In genomic region chr2:148082283-148082682, GRCm38 (mm10) we compare ENCODE assay signal across 9 mouse cellular contexts. TPM values are rescaled to one million over a fixed set of nuclear protein-coding genes. Genes with fewer than 3 reads are reported as not detected.
A peak's percentile ranks its signal among the peaks of the same experiment; 100 is the strongest.
DNase-seq lines count a peak whose midpoint lies in the region; ATAC-seq and TF ChIP-seq lines count a peak whose summit lies in the region.
"Had no signal": no experiment of that assay in that cellular context is flagged by ENCODE, and none has a peak within 500 bp of the region (broad histone marks: within the 10 kb centered on the region; RNA-seq: fewer than 3 reads in every experiment).

No protein-coding gene starts in this region.

- 8% methylated on average over 8 of the region's 8 CpGs for WGBS in heart, embryonic 14.5 days
- WGBS in midbrain, embryonic 13.5 days, result 20% methylated on average over 8 of the region's 8 CpGs

- DNase-seq in gastrocnemius, adult 2 months, result peak; percentile 38
- DNase-seq in gastrocnemius, adult 8-10 months (ENCODE audit: low spot score in 2 of 2), result no peak
- DNase-seq in cerebellum, adult 8-10 months, result peak; percentile 2
- DNase-seq in left cerebral cortex, postnatal 14 days (ENCODE audit: low spot score in 2 of 2), result peak; percentile 21 to 59
- DNase-seq in thymus, postnatal 36 days, result peak; percentile 4 to 6

- H3K4me2 ChIP-seq in heart, embryonic 14.5 days (ENCODE audit: low read length), result no peak overlapping the region
- no peak overlapping the region for H3K4me2 ChIP-seq in midbrain, embryonic 13.5 days (replicated peaks)
- H3K4me2 ChIP-seq: limb, embryonic 12.5 days had no signal

- intact Hi-C loops in gastrocnemius, adult 2 months (cut with DNase I), result no loop called here
- intact Hi-C loops in left cerebral cortex, postnatal 14 days (cut with DNase I), result no loop called here

- H3K27ac ChIP-seq in gastrocnemius, adult 2 months, result no peak overlapping the region
- H3K27ac ChIP-seq in heart, embryonic 14.5 days (replicated peaks in 1 of 2; ENCODE audit: control insufficient read depth in 1 of 2, insufficient read depth in 1 of 2, low read depth in 2 of 2, low read length in 2 of 2), result no peak overlapping the region
- no peak overlapping the region for H3K27ac ChIP-seq in midbrain, embryonic 13.5 days
- H3K27ac ChIP-seq: limb, embryonic 12.5 days had no signal

- no peak overlapping the region for H3K9ac ChIP-seq in heart, embryonic 14.5 days (ENCODE audit: low read length)
- no peak overlapping the region for H3K9ac ChIP-seq in midbrain, embryonic 13.5 days (replicated peaks)
- H3K9ac ChIP-seq: limb, embryonic 12.5 days had no signal

- no peak overlapping the region for H3ac ChIP-seq in C2C12 (ENCODE audit: control insufficient read depth, insufficient read length, low read depth)

- peaks cover 0 to 3% of the 10 kb centered on the region in 2 experiments; a peak in 2 of 4 replicates for H3K4me1 ChIP-seq in heart, embryonic 14.5 days (ENCODE audit: control insufficient read depth in 2 of 2, insufficient read depth in 2 of 2, low read length in 2 of 2)
- no peaks in the 10 kb centered on the region for H3K4me1 ChIP-seq in midbrain, embryonic 13.5 days (replicated peaks)
- H3K4me1 ChIP-seq: limb, embryonic 12.5 days had no signal

- peak; percentile 54; the same call in 1 of the 2 replicates for ATAC-seq in heart, embryonic 14.5 days (ENCODE audit: insufficient number of reproducible peaks, insufficient read depth, low FRiP score, low read depth)
- ATAC-seq in midbrain, embryonic 13.5 days, result 0 out of 2 replicates have a peak, but pooled peaks have one; percentile 48

- no peaks in the 10 kb centered on the region for H3K79me3 ChIP-seq in C2C12 (ENCODE audit: low read depth)

- no peaks in the 10 kb centered on the region for H3K27me3 ChIP-seq in C2C12 (ENCODE audit: control insufficient read depth, insufficient read depth, insufficient read length)
- no peaks in the 10 kb centered on the region for H3K27me3 ChIP-seq in heart, embryonic 14.5 days (ENCODE audit: control insufficient read depth, insufficient read depth, low read length)
- peaks cover 5% of the 10 kb centered on the region; the same call in 1 of the 2 replicates for H3K27me3 ChIP-seq in midbrain, embryonic 13.5 days

- no peaks in the 10 kb centered on the region for H3K9me3 ChIP-seq in heart, embryonic 14.5 days (ENCODE audit: control insufficient read depth, low read length)
- no peaks in the 10 kb centered on the region for H3K9me3 ChIP-seq in midbrain, embryonic 13.5 days
- H3K9me3 ChIP-seq: limb, embryonic 12.5 days had no signal

- no peaks in the 10 kb centered on the region for H3K79me2 ChIP-seq in C2C12 (ENCODE audit: control insufficient read depth, insufficient read depth)

- no peak overlapping the region for H3K4me3 ChIP-seq in gastrocnemius, adult 2 months
- H3K4me3 ChIP-seq in C2C12 (ENCODE audit: insufficient read depth, poor library complexity, severe bottlenecking), result no peak overlapping the region
- H3K4me3 ChIP-seq in heart, embryonic 14.5 days (ENCODE audit: control insufficient read depth in 1 of 2, insufficient read depth in 1 of 2, low read depth in 1 of 2, low read length in 2 of 2), result no peak overlapping the region
- H3K4me3 ChIP-seq in midbrain, embryonic 13.5 days (replicated peaks), result no peak overlapping the region
- H3K4me3 ChIP-seq: limb, embryonic 12.5 days had no signal

- TF ChIP-seq CTCF in gastrocnemius, adult 2 months (IDR thresholded peaks at IDR 0.05), result peak; percentile 65
- peak; percentile 50 for TF ChIP-seq CTCF in C2C12 (IDR thresholded peaks at IDR 0.05; ENCODE audit: control insufficient read depth, insufficient read depth, insufficient read length)

- no peaks in the 10 kb centered on the region for H3K36me3 ChIP-seq in C2C12 (ENCODE audit: control insufficient read depth, insufficient read depth)
- H3K36me3 ChIP-seq in heart, embryonic 14.5 days (ENCODE audit: control insufficient read depth, insufficient read depth, low read length), result no peaks in the 10 kb centered on the region
- H3K36me3 ChIP-seq in midbrain, embryonic 13.5 days, result no peaks in the 10 kb centered on the region
- H3K36me3 ChIP-seq: limb, embryonic 12.5 days had no signal

TF ChIP-seq in C2C12, 6 proteins besides CTCF, POLR2A, EP300 and RAD21:
- TF ChIP-seq MAX (IDR thresholded peaks at IDR 0.05) (no peak), MYOG (IDR thresholded peaks at IDR 0.05; ENCODE audit: control insufficient read depth, extremely low read depth, insufficient read length) (no peak), CEBPB (IDR thresholded peaks at IDR 0.05; ENCODE audit: low read depth) (no peak), MYOD1 (IDR thresholded peaks at IDR 0.05; ENCODE audit: control insufficient read depth, insufficient read length, low read depth) (no peak), FOSL1 (IDR thresholded peaks at IDR 0.05; ENCODE audit: insufficient read depth, low read length, poor library complexity, severe bottlenecking) (no peak), USF1 (IDR thresholded peaks at IDR 0.05; ENCODE audit: low read depth) (no peak)

RNA-seq across cellular contexts. Expression of gene Foxa2, which starts 35.5 kb away (rescaled TPM):
- not detected for total RNA-seq in gastrocnemius, adult 2 months (2021)
- not detected for total RNA-seq in gastrocnemius, adult 8-10 months (2022)
- polyA plus RNA-seq in C2C12 (2012; fragmentation: generic; extraction: Trizol), result 3.6 TPM
- polyA plus RNA-seq in heart, embryonic 14.5 days (2014; fragmentation: Nextera tagmentation; extraction: Ambion mirVana), result 0.24 TPM in 1 of 2 replicates, not detected in the other
- total RNA-seq in left cerebral cortex, postnatal 14 days (2021), result not detected
- polyA plus RNA-seq in midbrain, embryonic 13.5 days (2015; fragmentation: Nextera tagmentation; extraction: Ambion mirVana), result 4.0 and 9.2 TPM in 2 replicates
- polyA plus RNA-seq: limb, embryonic 12.5 days had no signal

Comparison
In these comparisons a context has a peak if more than half of its experiments do, and no peak if none do; other contexts are left out.
1. DNase-seq: peak in gastrocnemius, adult 2 months (single experiment), cerebellum, adult 8-10 months (single experiment), left cerebral cortex, postnatal 14 days (2 of 2) and thymus, postnatal 36 days (2 of 2); none in gastrocnemius, adult 8-10 months (0 of 2).